Mouse (Mus musculus): ENCODE measurements at regions not wholly inside any gene's neighbourhood (a gene's known extent, or its start where the extent isn't known, plus 50 kb on each side); places are given as distances from the start of the nearest gene placed in this dataset.

DNA sequence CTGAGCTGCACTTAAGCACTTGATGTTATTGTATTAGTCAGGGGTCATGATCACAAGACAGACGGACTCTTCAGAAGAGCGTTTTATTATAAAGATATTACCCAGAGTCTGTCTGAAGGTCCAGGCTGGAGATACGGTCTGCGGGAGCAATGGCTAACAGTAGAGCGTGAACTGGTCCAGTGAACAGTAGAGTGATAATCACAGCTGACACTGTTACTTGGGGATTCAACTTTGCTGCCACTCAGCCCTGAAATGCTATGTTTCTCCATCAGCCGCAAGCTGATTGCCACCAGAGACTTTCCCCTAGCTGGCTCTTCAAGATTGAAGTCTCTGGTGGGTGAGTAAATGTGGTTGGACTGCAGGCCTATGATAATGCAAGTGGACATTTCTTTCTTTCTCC lies 133.1 kb upstream of the Zc3h12c start:
- DNase-seq (ENCODE audit: low spot score) (no peak), ATAC-seq (no peak)
- Histone ChIP-seq H3K4me3 (ENCODE audit: low read depth, low read length) (no peak overlapping the region), H3K36me3 (ENCODE audit: control insufficient read depth, insufficient read depth, low read length) (no peaks in the 10 kb centered on the region), H3K9ac (ENCODE audit: low read length) (no peak overlapping the region), H3K4me1 (ENCODE audit: control insufficient read depth, insufficient read depth, low read length) (no peaks in the 10 kb centered on the region), H3K27me3 (replicated peaks; ENCODE audit: control insufficient read depth, insufficient read depth, low read length) (no peaks in the 10 kb centered on the region), H3K4me2 (ENCODE audit: low read length) (no peak overlapping the region), H3K27ac (ENCODE audit: low read depth, low read length) (no peak overlapping the region), H3K9me3 (replicated peaks; ENCODE audit: control insufficient read depth, low read length) (no peaks in the 10 kb centered on the region)
- WGBS: 94% methylated on average over 6 of the region's 6 CpGs

DNA sequence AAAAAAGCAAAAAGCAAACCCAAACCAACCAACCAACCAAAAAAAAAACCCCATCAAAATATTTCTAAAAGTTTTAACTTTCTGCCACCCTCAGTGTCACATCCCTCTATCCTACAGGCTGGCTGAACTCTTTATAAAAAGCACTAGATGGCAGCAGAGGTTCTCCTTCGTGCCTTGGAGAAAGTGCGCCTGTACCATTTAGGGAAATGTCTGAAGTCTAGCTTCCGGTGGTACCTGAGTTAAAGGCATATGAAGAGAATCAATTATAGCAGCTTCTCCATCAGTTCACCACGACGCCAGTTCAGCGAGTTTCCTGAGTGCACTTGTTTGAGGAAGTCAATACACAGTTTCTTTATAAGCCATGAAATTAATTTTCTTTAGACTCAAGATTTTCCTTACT lies 130.0 kb upstream of the Zc3h12c start:
- Histone ChIP-seq H3K4me1 (ENCODE audit: control insufficient read depth, insufficient read depth, low read length) (no peaks in the 10 kb centered on the region), H3K9ac (ENCODE audit: low read length) (no peak overlapping the region), H3K36me3 (ENCODE audit: control insufficient read depth, insufficient read depth, low read length) (no peaks in the 10 kb centered on the region), H3K27ac (ENCODE audit: low read depth, low read length) (no peak overlapping the region), H3K9me3 (replicated peaks; ENCODE audit: control insufficient read depth, low read length) (no peaks in the 10 kb centered on the region), H3K4me2 (ENCODE audit: low read length) (no peak overlapping the region), H3K27me3 (replicated peaks; ENCODE audit: control insufficient read depth, insufficient read depth, low read length) (no peaks in the 10 kb centered on the region), H3K4me3 (ENCODE audit: low read depth, low read length) (no peak overlapping the region)
- ATAC-seq: peak; percentile 81
- WGBS: 11% methylated on average over 6 of the region's 6 CpGs
- DNase-seq (ENCODE audit: low spot score): peak; percentile 88

- WGBS: 82% methylated on average over 8 of the region's 8 CpGs
- DNase-seq (ENCODE audit: low spot score): no peak
These were observed 126.3 kb upstream of the Zc3h12c start for GRCm38 (mm10) chr9:52294699-52295098.

GRCm38 (mm10) chr9:52289069-52289468 lies 120.7 kb upstream of the Zc3h12c start:
- no peaks in the 10 kb centered on the region for H3K36me3 ChIP-seq (ENCODE audit: control insufficient read depth, insufficient read depth, low read length)
- H3K9ac ChIP-seq (ENCODE audit: low read length): no peak overlapping the region
- DNase-seq (ENCODE audit: low spot score) (no peak), ATAC-seq (no peak)
- WGBS: 77% methylated on average over 4 of the region's 4 CpGs
- no peak overlapping the region for H3K4me3 ChIP-seq (ENCODE audit: low read depth, low read length)
- no peak overlapping the region for H3K4me2 ChIP-seq (ENCODE audit: low read length)
- no peak overlapping the region for H3K27ac ChIP-seq (ENCODE audit: low read depth, low read length)
- H3K4me1 ChIP-seq (ENCODE audit: control insufficient read depth, insufficient read depth, low read length): no peaks in the 10 kb centered on the region; the same call in 1 of the 2 replicates
- H3K9me3 ChIP-seq (replicated peaks; ENCODE audit: control insufficient read depth, low read length): no peaks in the 10 kb centered on the region
- H3K27me3 ChIP-seq (replicated peaks; ENCODE audit: control insufficient read depth, insufficient read depth, low read length): no peaks in the 10 kb centered on the region

More at GRCm38 (mm10) chr9:52294699-52295098, 126.3 kb upstream of the Zc3h12c start:
- Histone ChIP-seq H3K27me3 (replicated peaks; ENCODE audit: control insufficient read depth, insufficient read depth, low read length) (no peaks in the 10 kb centered on the region), H3K36me3 (ENCODE audit: control insufficient read depth, insufficient read depth, low read length) (no peaks in the 10 kb centered on the region), H3K4me2 (ENCODE audit: low read length) (no peak overlapping the region), H3K9me3 (replicated peaks; ENCODE audit: control insufficient read depth, low read length) (no peaks in the 10 kb centered on the region), H3K9ac (ENCODE audit: low read length) (no peak overlapping the region), H3K4me3 (ENCODE audit: low read depth, low read length) (no peak overlapping the region), H3K27ac (ENCODE audit: low read depth, low read length) (no peak overlapping the region), H3K4me1 (ENCODE audit: control insufficient read depth, insufficient read depth, low read length) (no peaks in the 10 kb centered on the region)
- ATAC-seq: no peak

- peaks cover 9% of the 10 kb centered on the region for H3K4me1 ChIP-seq (ENCODE audit: control insufficient read depth, insufficient read depth, low read length)
- no peaks in the 10 kb centered on the region for H3K9me3 ChIP-seq (replicated peaks; ENCODE audit: control insufficient read depth, low read length)
- ATAC-seq: no peak
- H3K27ac ChIP-seq (ENCODE audit: low read depth, low read length): no peak overlapping the region
- no peak overlapping the region for H3K4me3 ChIP-seq (ENCODE audit: low read depth, low read length)
- 78% methylated on average over 7 of the region's 7 CpGs for WGBS
- no peaks in the 10 kb centered on the region for H3K27me3 ChIP-seq (replicated peaks; ENCODE audit: control insufficient read depth, insufficient read depth, low read length)
- H3K36me3 ChIP-seq (ENCODE audit: control insufficient read depth, insufficient read depth, low read length): no peaks in the 10 kb centered on the region
- no peak overlapping the region for H3K9ac ChIP-seq (ENCODE audit: low read length)
- no peak for DNase-seq (ENCODE audit: low spot score)
- H3K4me2 ChIP-seq (ENCODE audit: low read length): no peak overlapping the region
These were observed 119.4 kb upstream of the Zc3h12c start for GRCm38 (mm10) chr9:52287761-52288275.

DNA sequence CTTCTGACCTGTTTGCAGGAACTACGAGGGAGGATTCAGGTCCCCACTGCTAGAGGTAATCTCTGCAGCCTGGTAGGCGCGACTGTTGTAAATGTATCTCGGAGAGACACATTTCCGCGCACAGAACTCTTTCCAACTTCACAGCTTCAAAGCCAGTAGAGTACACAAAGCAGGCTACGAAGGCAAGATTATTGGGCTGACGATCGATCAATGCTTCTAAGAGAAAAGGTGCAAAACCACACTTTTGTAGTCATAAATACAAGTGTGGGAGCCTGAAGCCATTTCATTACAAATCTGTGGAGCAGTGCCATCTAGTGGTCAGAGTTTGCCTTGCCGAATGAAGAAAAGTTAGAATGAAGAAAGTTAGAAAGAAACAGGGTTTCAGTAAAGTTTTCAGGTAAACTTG lies 118.9 kb upstream of the Zc3h12c start:
- Histone ChIP-seq H3K4me2 (ENCODE audit: low read length) (peak overlapping the region; percentile 52), H3K9ac (ENCODE audit: low read length) (no peak overlapping the region), H3K4me1 (ENCODE audit: control insufficient read depth, insufficient read depth, low read length) (peaks cover 9% of the 10 kb centered on the region), H3K4me3 (ENCODE audit: low read depth, low read length) (peak overlapping the region; percentile 13; the same call in 1 of the 2 replicates), H3K27me3 (replicated peaks; ENCODE audit: control insufficient read depth, insufficient read depth, low read length) (no peaks in the 10 kb centered on the region), H3K9me3 (replicated peaks; ENCODE audit: control insufficient read depth, low read length) (no peaks in the 10 kb centered on the region), H3K27ac (ENCODE audit: low read depth, low read length) (no peak overlapping the region), H3K36me3 (ENCODE audit: control insufficient read depth, insufficient read depth, low read length) (no peaks in the 10 kb centered on the region)
- WGBS: 8% methylated on average over 10 of the region's 10 CpGs
- ATAC-seq: peak; percentile 56; the same call in 1 of the 2 replicates
- DNase-seq (ENCODE audit: low spot score): peak; percentile 83

- 20% methylated on average over 1 of the region's 1 CpGs for WGBS
- DNase-seq (ENCODE audit: low spot score) (peak; percentile 38), ATAC-seq (peak; percentile 57)
- Histone ChIP-seq H3K4me1 (ENCODE audit: control insufficient read depth, insufficient read depth, low read length) (peaks cover 9% of the 10 kb centered on the region), H3K4me3 (ENCODE audit: low read depth, low read length) (no peak overlapping the region), H3K9ac (ENCODE audit: low read length) (peak overlapping the region; percentile 10; the same call in 1 of the 2 replicates), H3K27ac (ENCODE audit: low read depth, low read length) (no peak overlapping the region), H3K9me3 (replicated peaks; ENCODE audit: control insufficient read depth, low read length) (no peaks in the 10 kb centered on the region), H3K36me3 (ENCODE audit: control insufficient read depth, insufficient read depth, low read length) (no peaks in the 10 kb centered on the region), H3K27me3 (replicated peaks; ENCODE audit: control insufficient read depth, insufficient read depth, low read length) (no peaks in the 10 kb centered on the region), H3K4me2 (ENCODE audit: low read length) (no peak overlapping the region)
These were observed 117.7 kb upstream of the Zc3h12c start for GRCm38 (mm10) chr9:52286104-52286503.

- H3K27me3 ChIP-seq (replicated peaks; ENCODE audit: control insufficient read depth, insufficient read depth, low read length): no peaks in the 10 kb centered on the region
- no peak overlapping the region for H3K9ac ChIP-seq (ENCODE audit: low read length)
- no peak overlapping the region for H3K4me2 ChIP-seq (ENCODE audit: low read length)
- ATAC-seq (no peak), DNase-seq (ENCODE audit: low spot score) (peak; percentile 38)
- 15% methylated on average over 2 of the region's 2 CpGs for WGBS
- no peaks in the 10 kb centered on the region for H3K9me3 ChIP-seq (replicated peaks; ENCODE audit: control insufficient read depth, low read length)
- H3K4me3 ChIP-seq (ENCODE audit: low read depth, low read length): no peak overlapping the region
- H3K4me1 ChIP-seq (ENCODE audit: control insufficient read depth, insufficient read depth, low read length): peaks cover 14% of the 10 kb centered on the region
- no peaks in the 10 kb centered on the region for H3K36me3 ChIP-seq (ENCODE audit: control insufficient read depth, insufficient read depth, low read length)
- H3K27ac ChIP-seq (ENCODE audit: low read depth, low read length): no peak overlapping the region
These were observed 115.2 kb upstream of the Zc3h12c start for GRCm38 (mm10) chr9:52283558-52283957.

DNA sequence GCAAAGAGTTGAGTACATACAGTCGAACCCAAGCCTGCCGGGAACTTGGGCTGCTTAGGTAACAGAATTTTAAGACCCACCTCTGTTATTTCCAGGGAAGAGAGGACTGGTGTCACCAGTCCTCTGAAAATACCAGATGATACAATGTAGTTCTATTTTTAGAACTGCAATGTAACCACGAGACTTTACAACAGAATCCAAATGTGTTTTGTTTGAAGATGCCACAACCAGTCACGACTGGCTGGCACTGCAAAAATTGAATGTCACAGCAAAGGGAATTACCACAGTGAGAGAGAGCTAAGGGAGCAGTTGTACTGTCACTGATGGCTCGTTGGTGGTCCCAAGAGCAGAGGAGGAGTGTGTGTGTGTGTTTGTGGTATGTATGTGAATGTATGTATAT lies 112.6 kb upstream of the Zc3h12c start:
- H3K27me3 ChIP-seq (replicated peaks; ENCODE audit: control insufficient read depth, insufficient read depth, low read length): no peaks in the 10 kb centered on the region
- WGBS: 70% methylated on average over 5 of the region's 5 CpGs
- H3K4me1 ChIP-seq (ENCODE audit: control insufficient read depth, insufficient read depth, low read length): peaks cover 26% of the 10 kb centered on the region
- no peaks in the 10 kb centered on the region for H3K9me3 ChIP-seq (replicated peaks; ENCODE audit: control insufficient read depth, low read length)
- no peak for DNase-seq (ENCODE audit: low spot score)
- no peaks in the 10 kb centered on the region for H3K36me3 ChIP-seq (ENCODE audit: control insufficient read depth, insufficient read depth, low read length)
- H3K27ac ChIP-seq (ENCODE audit: low read depth, low read length): no peak overlapping the region
- H3K4me2 ChIP-seq (ENCODE audit: low read length): no peak overlapping the region
- H3K4me3 ChIP-seq (ENCODE audit: low read depth, low read length): no peak overlapping the region
- H3K9ac ChIP-seq (ENCODE audit: low read length): no peak overlapping the region
- ATAC-seq: no peak

All from forebrain, embryonic 14.5 days (tissue).